Mouse (Mus musculus) brain, embryonic 14.5 days (tissue): ENCODE measurements at regions not wholly inside any gene's neighbourhood (a gene's known extent, or its start where the extent isn't known, plus 50 kb on each side); places are given as distances from the start of the nearest gene placed in this dataset.

Experiments used
- CTCF ChIP-seq: fragments of 200-500 bp; IDR thresholded peaks from 2 replicates; pipeline ENCODE4 v1.5.1; 2012; ENCODE audit warnings: inconsistent platforms, mild to moderate bottlenecking, moderate library complexity, borderline replicate concordance; ENCODE audit not compliant: insufficient read depth, insufficient read length; ENCODE audit errors: extremely low read depth
- POLR2A ChIP-seq: fragments of 200-500 bp; IDR thresholded peaks from 2 replicates; pipeline ENCODE4 v1.6.1; 2012; ENCODE audit warnings: mild to moderate bottlenecking, inconsistent platforms, borderline replicate concordance; ENCODE audit not compliant: poor library complexity, insufficient read depth, insufficient read length, severe bottlenecking; ENCODE audit errors: extremely low read depth

GRCm38 (mm10) chr1:130298636-130299035, 124.2 kb downstream of the Cd55b start:
- no peak for TF ChIP-seq CTCF
- TF ChIP-seq POLR2A, result no peak
